Mouse (Mus musculus) MEL (cell line): ENCODE results near the gene Pick1. TPM values are rescaled to one million over a fixed set of nuclear protein-coding genes. Genes with fewer than 3 reads are reported as not detected.

Source experiments
- DNase-seq: peaks from one replicate; pipeline ENCODE4 v3.0.0; 2011; ENCODE audit warnings: low read depth, low spot score
- H3K27ac ChIP-seq: 2 replicates; pipeline ENCODE4 v1.5.1; 2012; ENCODE audit warnings: low read depth, mild to moderate bottlenecking, control low read depth, low read length, moderate library complexity; ENCODE audit not compliant: control insufficient read depth
- H3K27me3 ChIP-seq, 2 experiments: fragments of 150-350 bp in 1 of 2; sonication (generic) in 1 of 2; 2 replicates each; pipeline ENCODE4 v1.6.1; 2012; ENCODE audit warnings: low read length in 2 of 2, mild to moderate bottlenecking in 2 of 2, improper control_type of control experiment in 1 of 2, moderate library complexity in 1 of 2; ENCODE audit not compliant: insufficient read depth in 2 of 2, control insufficient read depth in 1 of 2
- H3K36me3 ChIP-seq, 2 experiments: 2 replicates each; pipeline ENCODE4 v1.6.1; 2012 to 2014; ENCODE audit warnings: low read length in 2 of 2, improper control_type of control experiment in 1 of 2, inconsistent platforms in 1 of 2, mild to moderate bottlenecking in 1 of 2; ENCODE audit not compliant: insufficient read depth in 2 of 2, control insufficient read depth in 1 of 2
- H3K4me1 ChIP-seq, 2 experiments: fragments of 150-350 bp in 1 of 2; sonication (generic) in 1 of 2; 2 replicates each; pipeline ENCODE4 v1.6.1; 2012; ENCODE audit warnings: low read length in 2 of 2, improper control_type of control experiment in 1 of 2, mild to moderate bottlenecking in 1 of 2; ENCODE audit not compliant: insufficient read depth in 2 of 2, control insufficient read depth in 1 of 2
- H3K4me3 ChIP-seq, 2 experiments: fragments of 150-350 bp in 1 of 2; sonication (generic) in 1 of 2; 2 replicates each; pipeline ENCODE4 v1.5.1; 2012; ENCODE audit warnings: low read depth in 2 of 2, low read length in 2 of 2, mild to moderate bottlenecking in 2 of 2, moderate library complexity in 2 of 2, control low read depth in 1 of 2, improper control_type of control experiment in 1 of 2; ENCODE audit not compliant: control insufficient read depth in 1 of 2, insufficient read depth in 1 of 2
- H3K79me2 ChIP-seq: 2 replicates; pipeline ENCODE4 v1.6.1; 2012; ENCODE audit warnings: mild to moderate bottlenecking, low read length, moderate library complexity; ENCODE audit not compliant: control insufficient read depth, poor library complexity, insufficient read depth
- H3K9ac ChIP-seq: 2 replicates; pipeline ENCODE4 v1.6.1; 2012; ENCODE audit warnings: low read depth, mild to moderate bottlenecking, control low read depth, low read length, moderate library complexity; ENCODE audit not compliant: control insufficient read depth, poor library complexity, severe bottlenecking
- H3K9me3 ChIP-seq: fragments of 150-350 bp; sonication (generic); replicated peaks from 2 replicates; pipeline ENCODE4 v1.6.1; 2012; ENCODE audit warnings: mild to moderate bottlenecking, low read length, improper control_type of control experiment, moderate library complexity; ENCODE audit not compliant: insufficient read depth
- CHD2 ChIP-seq: IDR thresholded peaks from 2 replicates; pipeline ENCODE4 v1.6.1; 2011; ENCODE audit warnings: low read length, improper control_type of control experiment
- CTCF ChIP-seq, 3 experiments: IDR thresholded peaks in 2 of 3; conservative IDR thresholded peaks in 1 of 3; 2 replicates each; pipeline ENCODE4 v1.5.1; 2011 to 2012; ENCODE audit warnings: low read length in 3 of 3, low read depth in 2 of 3, mild to moderate bottlenecking in 2 of 3, improper control_type of control experiment in 1 of 3, inconsistent platforms in 1 of 3, mixed read lengths in 1 of 3, moderate library complexity in 1 of 3; ENCODE audit not compliant: control insufficient read depth in 1 of 3, insufficient read depth in 1 of 3, poor library complexity in 1 of 3, severe bottlenecking in 1 of 3
- E2F4 ChIP-seq: IDR thresholded peaks from 2 replicates; pipeline ENCODE4 v1.6.1; 2011; ENCODE audit warnings: low read depth, low read length, improper control_type of control experiment, borderline replicate concordance
- ELF1 ChIP-seq: IDR thresholded peaks from 2 replicates; pipeline ENCODE4 v1.6.1; 2014; ENCODE audit warnings: low read depth, mild to moderate bottlenecking, inconsistent platforms, low read length, improper control_type of control experiment, moderate library complexity
- EP300 ChIP-seq, 2 experiments: IDR thresholded peaks; 2 replicates each; pipeline ENCODE4 v1.6.1; 2011; ENCODE audit warnings: improper control_type of control experiment in 2 of 2, low read length in 2 of 2, low read depth in 1 of 2, mild to moderate bottlenecking in 1 of 2
- ETS1 ChIP-seq: IDR thresholded peaks from 2 replicates; pipeline ENCODE4 v1.6.1; 2012; ENCODE audit warnings: low read depth, mild to moderate bottlenecking, inconsistent platforms, low read length, improper control_type of control experiment, moderate library complexity
- GATA1 ChIP-seq: IDR thresholded peaks from 2 replicates; pipeline ENCODE4 v1.6.1; 2011; ENCODE audit warnings: low read depth, low read length, improper control_type of control experiment
- HCFC1 ChIP-seq: IDR thresholded peaks from 2 replicates; pipeline ENCODE4 v1.6.1; 2012; ENCODE audit warnings: low read depth, mild to moderate bottlenecking, inconsistent platforms, low read length, improper control_type of control experiment, moderate library complexity
- JUND ChIP-seq: IDR thresholded peaks from 2 replicates; pipeline ENCODE4 v1.6.1; 2011; ENCODE audit warnings: low read depth, mild to moderate bottlenecking, improper control_type of control experiment, low read length
- MAFK ChIP-seq: IDR thresholded peaks from 2 replicates; pipeline ENCODE4 v1.6.1; 2011; ENCODE audit warnings: low read depth, mild to moderate bottlenecking, low read length, improper control_type of control experiment, borderline replicate concordance
- MAX ChIP-seq: IDR thresholded peaks from 2 replicates; pipeline ENCODE4 v1.6.1; 2011; ENCODE audit warnings: low read length, improper control_type of control experiment
- MAZ ChIP-seq: IDR thresholded peaks from 2 replicates; pipeline ENCODE4 v1.6.1; 2012; ENCODE audit warnings: low read depth, mild to moderate bottlenecking, inconsistent platforms, low read length, improper control_type of control experiment
- MEF2A ChIP-seq: IDR thresholded peaks from 2 replicates; pipeline ENCODE4 v1.6.1; 2014; ENCODE audit warnings: low read depth, mild to moderate bottlenecking, inconsistent platforms, low read length, improper control_type of control experiment; ENCODE audit not compliant: poor library complexity, insufficient replicate concordance, severe bottlenecking; ENCODE audit errors: extremely low read depth
- MXI1 ChIP-seq: IDR thresholded peaks from 2 replicates; pipeline ENCODE4 v1.6.1; 2011; ENCODE audit warnings: mild to moderate bottlenecking, low read depth, low read length, improper control_type of control experiment
- MYB ChIP-seq: IDR thresholded peaks from 2 replicates; pipeline ENCODE4 v1.6.1; 2011; ENCODE audit warnings: mild to moderate bottlenecking, low read depth, low read length, improper control_type of control experiment
- NELFE ChIP-seq: IDR thresholded peaks from 2 replicates; pipeline ENCODE4 v1.6.1; 2011; ENCODE audit warnings: low read depth, low read length, improper control_type of control experiment
- NRF1 ChIP-seq: IDR thresholded peaks from 2 replicates; pipeline ENCODE4 v1.6.1; 2014; ENCODE audit warnings: low read depth, mild to moderate bottlenecking, inconsistent platforms, low read length, improper control_type of control experiment, moderate library complexity; ENCODE audit not compliant: poor library complexity, insufficient read depth, severe bottlenecking
- POLR2A ChIP-seq, 2 experiments: IDR thresholded peaks; 2 replicates each; pipeline ENCODE4 v1.6.1; 2011 to 2012; ENCODE audit warnings: low read length in 2 of 2, mild to moderate bottlenecking in 2 of 2, control low read depth in 1 of 2, improper control_type of control experiment in 1 of 2, low read depth in 1 of 2, moderate library complexity in 1 of 2; ENCODE audit not compliant: control insufficient read depth in 1 of 2, insufficient read depth in 1 of 2, poor library complexity in 1 of 2
- POLR2AphosphoS5 ChIP-seq: IDR thresholded peaks from 2 replicates; pipeline ENCODE4 v1.6.1; 2012; ENCODE audit warnings: low read depth, borderline replicate concordance, mild to moderate bottlenecking, inconsistent platforms, low read length, moderate library complexity, mixed read lengths
- RCOR1 ChIP-seq: IDR thresholded peaks from 2 replicates; pipeline ENCODE4 v1.6.1; 2012; ENCODE audit warnings: low read depth, mild to moderate bottlenecking, inconsistent platforms, low read length, improper control_type of control experiment
- SMC3 ChIP-seq: IDR thresholded peaks from 2 replicates; pipeline ENCODE4 v1.6.1; 2011; ENCODE audit warnings: low read depth, low read length, improper control_type of control experiment
- TAL1 ChIP-seq: IDR thresholded peaks from 2 replicates; pipeline ENCODE4 v1.6.1; 2012; ENCODE audit warnings: mild to moderate bottlenecking, inconsistent platforms, low read length, moderate library complexity, mixed read lengths
- TBP ChIP-seq: IDR thresholded peaks from 2 replicates; pipeline ENCODE4 v1.8.0; 2011; ENCODE audit warnings: low read depth, low read length, improper control_type of control experiment
- TCF12 ChIP-seq: IDR thresholded peaks from 2 replicates; pipeline ENCODE4 v1.6.1; 2014; ENCODE audit warnings: low read depth, mild to moderate bottlenecking, inconsistent platforms, low read length, improper control_type of control experiment, moderate library complexity
- USF2 ChIP-seq, 2 experiments: IDR thresholded peaks; 2 replicates each; pipeline ENCODE4 v1.6.1; 2011 to 2012; ENCODE audit warnings: improper control_type of control experiment in 2 of 2, low read length in 2 of 2, borderline replicate concordance in 1 of 2, inconsistent platforms in 1 of 2, low read depth in 1 of 2, mild to moderate bottlenecking in 1 of 2; ENCODE audit not compliant: insufficient read depth in 1 of 2
- ZC3H11A ChIP-seq: IDR thresholded peaks from 2 replicates; pipeline ENCODE4 v1.6.1; 2012; ENCODE audit warnings: low read depth, mild to moderate bottlenecking, inconsistent platforms, low read length, improper control_type of control experiment
- ZKSCAN1 ChIP-seq: IDR thresholded peaks from 2 replicates; pipeline ENCODE4 v1.6.1; 2012; ENCODE audit warnings: low read depth, mild to moderate bottlenecking, inconsistent platforms, low read length, improper control_type of control experiment, moderate library complexity
- ZNF384 ChIP-seq: IDR thresholded peaks from 2 replicates; pipeline ENCODE4 v1.6.1; 2012; ENCODE audit warnings: low read depth, mild to moderate bottlenecking, inconsistent platforms, low read length, improper control_type of control experiment
- polyA plus RNA-seq, 2 experiments: library from polyadenylated mRNA; stranded (reverse) in 1 of 2; unstranded in 1 of 2; fragments of >175 nt in 1 of 2; fragments of >200 nt in 1 of 2; gene quantifications; 2 replicates each; pipeline versions ENCODE4 v1.2.1 to v1.2.4; 2012; ENCODE audit warnings: low replicate concordance in 2 of 2, low read depth in 1 of 2; ENCODE audit not compliant: insufficient read length in 2 of 2, insufficient read depth in 1 of 2, missing spikeins in 1 of 2
- total RNA-seq: library from RNA; depleted of rRNA; stranded (reverse); fragments of 300-350 nt; gene quantifications from 2 replicates; pipeline ENCODE4 v1.2.3, GENCODE M21; 2012

Pick1 gene
- total and polyA plus RNA-seq, 3 experiments, result 20.8 to 24.3 TPM; not detected in 1

DNA sequence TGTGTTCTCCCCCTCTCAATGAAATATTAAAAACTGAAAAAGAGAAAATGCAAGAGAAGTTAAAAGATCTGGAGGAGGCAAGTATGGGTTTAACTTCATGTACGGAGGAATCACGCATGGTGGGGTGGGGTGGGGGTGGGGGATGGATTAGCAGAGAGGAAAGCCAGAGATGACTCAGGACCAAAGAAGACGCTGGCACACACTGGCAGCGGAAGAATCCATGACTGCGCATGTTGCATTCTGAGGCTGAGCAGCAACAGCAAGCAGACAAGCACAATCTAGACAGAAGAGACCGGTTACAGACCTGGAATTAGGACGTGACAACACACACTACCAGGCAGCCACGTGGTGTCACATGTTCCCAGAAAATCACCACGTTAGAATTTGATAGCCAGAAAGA, 63.8 kb downstream of the Pick1 start:
- Histone ChIP-seq H3K27me3 (no peaks in the 10 kb centered on the region), H3K4me1 (no peaks in the 10 kb centered on the region), H3K9ac (no peak overlapping the region), H3K79me2 (no peaks in the 10 kb centered on the region), H3K4me3 (no peak overlapping the region), H3K27ac (no peak overlapping the region), H3K36me3 (no peaks in the 10 kb centered on the region), H3K9me3 (no peaks in the 10 kb centered on the region)
- TF ChIP-seq ELF1 (no peak), RCOR1 (no peak), ZC3H11A (no peak), MYB (no peak), MEF2A (no peak), SMC3 (no peak), HCFC1 (no peak), POLR2AphosphoS5 (no peak), USF2 (IDR thresholded peaks at IDR 0.05; ENCODE audit: borderline replicate concordance in 1 of 2, insufficient read depth in 1 of 2, low read depth in 1 of 2, low read length in 2 of 2) (no peak), NRF1 (no peak), ETS1 (no peak), E2F4 (no peak), ZNF384 (no peak), MXI1 (no peak), POLR2A (IDR thresholded peaks at IDR 0.05; ENCODE audit: control insufficient read depth in 1 of 2, insufficient read depth in 1 of 2, low read depth in 1 of 2, low read length in 2 of 2, poor library complexity in 1 of 2) (no peak), TBP (no peak), EP300 (IDR thresholded peaks at IDR 0.05; ENCODE audit: low read depth in 1 of 2, low read length in 2 of 2) (no peak), JUND (no peak)
- DNase-seq, result no peak

- Histone ChIP-seq H3K36me3 (no peaks in the 10 kb centered on the region), H3K9ac (no peak overlapping the region), H3K4me1 (no peaks in the 10 kb centered on the region), H3K4me3 (no peak overlapping the region), H3K79me2 (no peaks in the 10 kb centered on the region), H3K9me3 (no peaks in the 10 kb centered on the region), H3K27me3 (no peaks in the 10 kb centered on the region), H3K27ac (no peak overlapping the region)
- DNase-seq, result no peak
- TF ChIP-seq ZNF384 (no peak), RCOR1 (no peak), ZKSCAN1 (no peak), MAX (no peak), HCFC1 (no peak), MYB (no peak), TCF12 (no peak), SMC3 (no peak), TBP (no peak), CTCF (IDR thresholded peaks at IDR 0.05 in 2 of 3, conservative IDR thresholded peaks at IDR 0.05 in 1 of 3; ENCODE audit: control insufficient read depth in 1 of 3, insufficient read depth in 1 of 3, low read depth in 2 of 3, low read length in 3 of 3, poor library complexity in 1 of 3, severe bottlenecking in 1 of 3) (no peak), TAL1 (no peak), GATA1 (no peak), POLR2AphosphoS5 (no peak), NELFE (no peak), E2F4 (no peak), MAZ (no peak), MAFK (no peak), CHD2 (no peak)
Observed at GRCm38 (mm10) chr15:79298553-79298952, 69.6 kb downstream of the Pick1 start.
